Comparison of ENCODE assay signal across 8 mouse cellular contexts in genomic region chr11:106486042-106486865, GRCm38 (mm10). TPM values are rescaled to one million over a fixed set of nuclear protein-coding genes. Genes with fewer than 3 reads are reported as not detected.
DNase-seq lines count a peak whose midpoint lies in the region; ATAC-seq and TF ChIP-seq lines count a peak whose summit lies in the region.

No protein-coding gene starts in this region.

- no peak for DNase-seq in heart, adult 11 months
- DNase-seq in MEL (ENCODE audit: low read depth, low spot score), result peak; percentile 76
- DNase-seq in hindbrain, embryonic 10.5 days (ENCODE audit: low spot score), result no peak
- no peak for DNase-seq in midbrain, embryonic 10.5 days (ENCODE audit: low spot score)
- no peak for DNase-seq in urinary bladder, postnatal 25 days (ENCODE audit: low spot score)
- DNase-seq in layer of hippocampus, adult 9-10 months (ENCODE audit: low spot score), result no peak

- peaks cover 16% of the 10 kb centered on the region for H3K79me2 ChIP-seq in MEL (ENCODE audit: control insufficient read depth, insufficient read depth, low read length, poor library complexity)

- peak overlapping the region; percentile 90; the same call in 1 of the 2 replicates for H3K27ac ChIP-seq in heart, embryonic 13.5 days (replicated peaks)
- H3K27ac ChIP-seq in MEL (ENCODE audit: control insufficient read depth, low read depth, low read length), result peak overlapping the region; percentile 69
- no peak overlapping the region for H3K27ac ChIP-seq in hindbrain, embryonic 10.5 days
- no peak overlapping the region for H3K27ac ChIP-seq in midbrain, embryonic 10.5 days (replicated peaks)

- ATAC-seq in heart, embryonic 13.5 days (ENCODE audit: extremely low read depth, insufficient number of reproducible peaks, low FRiP score, low TSS enrichment), result no peak
- no peak for ATAC-seq in frontal cortex, adult (ENCODE audit: low TSS enrichment)

- H3K4me2 ChIP-seq in heart, embryonic 13.5 days, result peak overlapping the region; percentile 82

- peak overlapping the region; percentile 95 for H3K4me3 ChIP-seq in heart, embryonic 13.5 days
- H3K4me3 ChIP-seq in MEL (ENCODE audit: control insufficient read depth in 1 of 2, insufficient read depth in 1 of 2, low read depth in 2 of 2, low read length in 2 of 2), result peak overlapping the region; percentile 82 to 97
- H3K4me3 ChIP-seq in hindbrain, embryonic 10.5 days, result peak overlapping the region; percentile 97
- H3K4me3 ChIP-seq in midbrain, embryonic 10.5 days, result peak overlapping the region; percentile 73

- peaks cover 27% of the 10 kb centered on the region for H3K4me1 ChIP-seq in heart, embryonic 13.5 days
- H3K4me1 ChIP-seq in MEL (ENCODE audit: control insufficient read depth in 1 of 2, insufficient read depth in 2 of 2, low read length in 2 of 2), result peaks cover 9 to 15% of the 10 kb centered on the region in 2 experiments; a peak in 3 of 4 replicates
- H3K4me1 ChIP-seq in hindbrain, embryonic 10.5 days (replicated peaks), result peaks cover 20% of the 10 kb centered on the region
- peaks cover 35% of the 10 kb centered on the region for H3K4me1 ChIP-seq in midbrain, embryonic 10.5 days

- no peak for TF ChIP-seq CTCF in MEL (IDR thresholded peaks at IDR 0.05 in 2 of 3, conservative IDR thresholded peaks at IDR 0.05 in 1 of 3; ENCODE audit: control insufficient read depth in 1 of 3, insufficient read depth in 1 of 3, low read depth in 2 of 3, low read length in 3 of 3, poor library complexity in 1 of 3, severe bottlenecking in 1 of 3)

- TF ChIP-seq EP300 in MEL (IDR thresholded peaks at IDR 0.05; ENCODE audit: low read depth in 1 of 2, low read length in 2 of 2), result peak; percentile 33 to 63; a peak in 2 of 4 replicates

- TF ChIP-seq RAD21 in MEL (IDR thresholded peaks at IDR 0.05; ENCODE audit: low read depth, low read length), result no peak

- H3K36me3 ChIP-seq in heart, embryonic 13.5 days, result no peaks in the 10 kb centered on the region
- peaks cover 0 to 29% of the 10 kb centered on the region in 2 experiments; a peak in 2 of 4 replicates for H3K36me3 ChIP-seq in MEL (ENCODE audit: control insufficient read depth in 1 of 2, insufficient read depth in 2 of 2, low read length in 2 of 2)
- H3K36me3 ChIP-seq in hindbrain, embryonic 10.5 days, result no peaks in the 10 kb centered on the region
- H3K36me3 ChIP-seq in midbrain, embryonic 10.5 days, result no peaks in the 10 kb centered on the region

- WGBS in heart, embryonic 13.5 days, result 31% methylated on average over 16 of the region's 16 CpGs
- WGBS in hindbrain, embryonic 10.5 days, result 63% methylated on average over 16 of the region's 16 CpGs
- WGBS in midbrain, embryonic 10.5 days, result 68% methylated on average over 16 of the region's 16 CpGs

- H3K27me3 ChIP-seq in heart, embryonic 13.5 days (replicated peaks), result no peaks in the 10 kb centered on the region
- H3K27me3 ChIP-seq in MEL (ENCODE audit: control insufficient read depth in 1 of 2, insufficient read depth in 2 of 2, low read length in 2 of 2), result no peaks in the 10 kb centered on the region
- no peaks in the 10 kb centered on the region for H3K27me3 ChIP-seq in hindbrain, embryonic 10.5 days (ENCODE audit: insufficient read depth, poor library complexity, severe bottlenecking)
- peaks cover 4% of the 10 kb centered on the region; the same call in 1 of the 2 replicates for H3K27me3 ChIP-seq in midbrain, embryonic 10.5 days (ENCODE audit: low read depth, poor library complexity, severe bottlenecking)

- TF ChIP-seq POLR2A in MEL (IDR thresholded peaks at IDR 0.05; ENCODE audit: control insufficient read depth in 1 of 2, insufficient read depth in 1 of 2, low read depth in 1 of 2, low read length in 2 of 2, poor library complexity in 1 of 2), result no peak

- H3K9me3 ChIP-seq in heart, embryonic 13.5 days, result no peaks in the 10 kb centered on the region
- H3K9me3 ChIP-seq in MEL (replicated peaks; ENCODE audit: insufficient read depth, low read length), result no peaks in the 10 kb centered on the region
- H3K9me3 ChIP-seq in hindbrain, embryonic 10.5 days, result no peaks in the 10 kb centered on the region
- no peaks in the 10 kb centered on the region for H3K9me3 ChIP-seq in midbrain, embryonic 10.5 days (replicated peaks)

- peak overlapping the region; percentile 95 for H3K9ac ChIP-seq in heart, embryonic 13.5 days
- H3K9ac ChIP-seq in MEL (ENCODE audit: control insufficient read depth, low read depth, low read length, poor library complexity, severe bottlenecking), result peak overlapping the region; percentile 89

TF ChIP-seq in MEL, 35 proteins besides CTCF, POLR2A, EP300 and RAD21:
- TF ChIP-seq SIN3A (IDR thresholded peaks at IDR 0.05; ENCODE audit: low read length), result 0 out of 2 replicates have a peak, but pooled peaks have one; percentile 14
- no peak for TF ChIP-seq KAT2A (conservative IDR thresholded peaks at IDR 0.05; ENCODE audit: low read depth, low read length)
- peak; percentile 37; the same call in 1 of the 2 replicates for TF ChIP-seq TCF12 (IDR thresholded peaks at IDR 0.05; ENCODE audit: low read depth, low read length)
- TF ChIP-seq ETS1 (IDR thresholded peaks at IDR 0.05; ENCODE audit: low read depth, low read length), result peak; percentile 61
- no peak for TF ChIP-seq HCFC1 (IDR thresholded peaks at IDR 0.05; ENCODE audit: low read depth, low read length)
- no peak for TF ChIP-seq E2F4 (IDR thresholded peaks at IDR 0.05; ENCODE audit: borderline replicate concordance, low read depth, low read length)
- no peak for TF ChIP-seq MAZ (IDR thresholded peaks at IDR 0.05; ENCODE audit: low read depth, low read length)
- no peak for TF ChIP-seq GABPA (IDR thresholded peaks at IDR 0.05; ENCODE audit: low read depth, low read length)
- no peak; the same call in 1 of the 2 replicates for TF ChIP-seq RCOR1 (IDR thresholded peaks at IDR 0.05; ENCODE audit: low read depth, low read length)
- TF ChIP-seq MYB (IDR thresholded peaks at IDR 0.05; ENCODE audit: low read depth, low read length), result no peak
- TF ChIP-seq TAL1 (IDR thresholded peaks at IDR 0.05; ENCODE audit: low read length), result no peak
- peak; percentile 58; the same call in 1 of the 2 replicates for TF ChIP-seq BHLHE40 (IDR thresholded peaks at IDR 0.05; ENCODE audit: borderline replicate concordance, low read depth, low read length)
- TF ChIP-seq NELFE (IDR thresholded peaks at IDR 0.05; ENCODE audit: low read depth, low read length), result no peak
- peak; percentile 20; the same call in 1 of the 2 replicates for TF ChIP-seq ZKSCAN1 (IDR thresholded peaks at IDR 0.05; ENCODE audit: low read depth, low read length)
- TF ChIP-seq POLR2AphosphoS5 (IDR thresholded peaks at IDR 0.05; ENCODE audit: borderline replicate concordance, low read depth, low read length), result no peak
- TF ChIP-seq GATA1 (IDR thresholded peaks at IDR 0.05; ENCODE audit: low read depth, low read length), result peak; percentile 84
- peak; percentile 31; the same call in 1 of the 2 replicates for TF ChIP-seq TBP (IDR thresholded peaks at IDR 0.05; ENCODE audit: low read depth, low read length)
- TF ChIP-seq CHD1 (IDR thresholded peaks at IDR 0.05; ENCODE audit: low read depth, low read length), result peak; percentile 78; the same call in 1 of the 2 replicates
- no peak for TF ChIP-seq JUND (IDR thresholded peaks at IDR 0.05; ENCODE audit: low read depth, low read length)
- no peak for TF ChIP-seq ZMIZ1 (IDR thresholded peaks at IDR 0.05; ENCODE audit: low read depth, low read length)
- no peak for TF ChIP-seq CHD2 (IDR thresholded peaks at IDR 0.05; ENCODE audit: low read length)
- no peak for TF ChIP-seq NRF1 (IDR thresholded peaks at IDR 0.05; ENCODE audit: insufficient read depth, low read depth, low read length, poor library complexity, severe bottlenecking)
- no peak for TF ChIP-seq SMC3 (IDR thresholded peaks at IDR 0.05; ENCODE audit: low read depth, low read length)
- 0 out of 2 replicates have a peak, but pooled peaks have one; percentile 9 for TF ChIP-seq ZNF384 (IDR thresholded peaks at IDR 0.05; ENCODE audit: low read depth, low read length)

RNA-seq across cellular contexts. Expression of gene Ern1, which starts 1.4 kb away (rescaled TPM):
- 3.9 and 4.3 TPM in 2 replicates for polyA plus RNA-seq in heart, embryonic 13.5 days (2015; fragmentation: Nextera tagmentation; extraction: Ambion mirVana)
- total RNA-seq in MEL (2012; rRNA removed), result 4.3 and 4.8 TPM in 2 replicates
- 1 to 10 TPM in 1 of 2 experiments, not detected in 1; 5.7 TPM for polyA plus RNA-seq in MEL (2012; ENCODE audit: insufficient read depth in 1 of 2, insufficient read length in 2 of 2, low read depth in 1 of 2, low replicate concordance in 2 of 2, missing spikeins in 1 of 2)
- polyA plus RNA-seq in hindbrain, embryonic 10.5 days (2016; fragmentation: Nextera tagmentation; extraction: Ambion mirVana), result 6.3 and 7.1 TPM in 2 replicates
- 5.0 and 5.2 TPM in 2 replicates for polyA plus RNA-seq in midbrain, embryonic 10.5 days (2016; fragmentation: Nextera tagmentation; extraction: Ambion mirVana)

Comparison
In these comparisons a context has a peak if more than half of its experiments do, and no peak if none do; other contexts are left out.
1. H3K27ac ChIP-seq: peak in heart, embryonic 13.5 days (single experiment) and MEL (single experiment); none in hindbrain, embryonic 10.5 days (single experiment) and midbrain, embryonic 10.5 days (single experiment).
2. Peak in every context shown above with its lines, with median percentiles within 50 percentile points of each other: H3K4me3 ChIP-seq.